Mouse (Mus musculus): ENCODE results near the gene Poll.

DNA sequence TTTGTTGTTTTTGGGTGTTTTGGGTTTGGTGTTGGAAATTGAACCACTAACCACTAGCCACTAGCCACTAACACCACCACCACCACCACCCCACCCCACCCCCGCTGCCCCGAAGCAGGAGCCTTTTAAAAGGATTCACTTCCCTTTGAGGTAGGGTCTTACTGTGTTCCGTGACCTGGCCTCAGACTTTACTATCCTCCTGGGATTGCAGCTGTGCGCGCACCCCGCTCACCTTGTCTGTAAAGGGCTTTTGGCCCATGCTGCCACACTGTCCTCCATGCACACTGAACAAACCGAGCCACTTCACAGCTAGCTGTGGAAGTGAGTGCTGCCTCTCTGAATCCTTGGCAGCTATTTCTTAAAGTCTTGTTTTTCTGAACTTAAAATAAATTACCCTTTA, 54.9 kb downstream of the Poll start:
- TF ChIP-seq CTCF (conservative IDR thresholded peaks at IDR 0.05; ENCODE audit: low read length) (no peak), POU5F1 (IDR thresholded peaks at IDR 0.05; ENCODE audit: borderline replicate concordance, low read length) (no peak), NANOG (IDR thresholded peaks at IDR 0.05; ENCODE audit: borderline replicate concordance, low read length) (no peak)
